Mouse (Mus musculus): ENCODE measurements at regions not wholly inside any gene's neighbourhood (a gene's known extent, or its start where the extent isn't known, plus 50 kb on each side); places are given as distances from the start of the nearest gene placed in this dataset.

DNA sequence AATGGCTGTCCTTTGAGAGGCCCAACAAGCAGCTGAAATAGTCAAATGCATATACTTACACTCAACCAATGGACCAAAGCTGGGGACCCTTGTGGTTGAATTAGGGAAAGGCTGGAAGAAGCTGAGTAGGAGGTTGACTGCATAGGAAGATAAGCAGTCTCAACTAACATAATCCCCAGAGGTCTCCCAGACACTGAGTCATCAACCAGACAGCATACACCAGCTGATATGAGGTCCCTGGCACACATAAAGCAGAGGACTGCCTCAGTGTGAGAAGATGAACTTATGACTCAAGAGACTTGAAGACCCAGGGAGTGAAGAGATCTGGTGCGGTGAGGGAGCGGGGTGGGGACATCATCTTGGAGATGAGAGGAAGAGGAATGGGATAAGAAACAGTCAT is 863.8 kb downstream of the Nap1l3 start:
- no peak for DNase-seq

DNA sequence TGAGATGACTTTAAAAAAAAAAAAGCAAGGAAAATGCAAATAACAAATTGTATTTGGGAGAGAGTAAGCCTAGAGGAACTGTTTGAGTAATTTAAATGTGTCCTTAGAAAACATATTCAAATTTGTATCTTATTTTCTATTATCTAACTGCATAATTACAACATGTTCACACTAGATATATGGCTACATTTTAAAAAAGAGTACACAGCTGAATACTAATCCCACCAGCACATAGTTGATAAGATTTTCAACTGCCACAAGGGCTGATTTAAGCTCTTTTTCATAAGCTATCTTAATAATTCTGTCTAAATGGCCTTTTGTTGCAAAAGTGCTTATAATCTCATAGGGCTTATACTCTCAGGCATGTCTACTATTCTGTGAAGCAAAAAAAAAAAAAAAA is 877.4 kb downstream of the Nap1l3 start:
- no peak for DNase-seq

DNA sequence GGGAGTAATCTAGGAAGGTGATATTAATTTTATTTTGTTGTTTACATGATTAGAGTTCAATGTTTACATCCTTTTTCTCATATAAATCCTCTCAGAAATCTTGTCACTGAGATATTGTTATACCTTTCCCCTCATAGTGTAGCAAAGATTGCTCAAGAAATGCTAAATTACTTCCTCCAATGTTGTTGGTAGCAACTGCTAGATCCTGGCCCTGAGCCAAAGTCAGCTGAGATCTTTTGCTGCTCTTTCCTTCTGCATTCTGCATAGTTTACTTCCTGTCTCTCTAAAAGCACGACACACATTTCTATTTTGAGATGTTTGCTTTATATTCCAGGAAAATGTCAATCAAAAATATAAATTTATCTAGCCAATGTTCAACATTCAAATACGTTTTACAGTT is 899.5 kb downstream of the Nap1l3 start:
- peak in 1 of 2 experiments; percentile 5 for DNase-seq

DNA sequence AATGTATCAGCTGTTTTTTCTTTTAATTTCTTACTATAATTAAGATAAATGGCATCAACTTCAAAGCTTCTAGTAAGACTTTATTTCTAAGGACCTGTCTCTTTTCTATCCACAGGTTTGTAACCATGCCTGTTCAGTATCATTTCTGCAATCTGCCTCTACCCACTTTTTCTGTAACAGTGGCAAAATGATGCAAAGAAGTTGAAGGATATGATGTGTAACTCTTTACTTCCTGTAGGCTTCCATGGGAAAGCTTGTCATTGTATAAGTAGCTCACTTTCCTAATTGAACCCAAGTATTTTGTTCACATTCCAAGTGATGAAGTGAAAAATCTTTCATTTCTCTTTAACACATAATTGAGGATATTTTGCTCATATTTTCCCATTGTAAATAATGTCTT is 900.0 kb downstream of the Nap1l3 start:
- DNase-seq = no peak

DNA sequence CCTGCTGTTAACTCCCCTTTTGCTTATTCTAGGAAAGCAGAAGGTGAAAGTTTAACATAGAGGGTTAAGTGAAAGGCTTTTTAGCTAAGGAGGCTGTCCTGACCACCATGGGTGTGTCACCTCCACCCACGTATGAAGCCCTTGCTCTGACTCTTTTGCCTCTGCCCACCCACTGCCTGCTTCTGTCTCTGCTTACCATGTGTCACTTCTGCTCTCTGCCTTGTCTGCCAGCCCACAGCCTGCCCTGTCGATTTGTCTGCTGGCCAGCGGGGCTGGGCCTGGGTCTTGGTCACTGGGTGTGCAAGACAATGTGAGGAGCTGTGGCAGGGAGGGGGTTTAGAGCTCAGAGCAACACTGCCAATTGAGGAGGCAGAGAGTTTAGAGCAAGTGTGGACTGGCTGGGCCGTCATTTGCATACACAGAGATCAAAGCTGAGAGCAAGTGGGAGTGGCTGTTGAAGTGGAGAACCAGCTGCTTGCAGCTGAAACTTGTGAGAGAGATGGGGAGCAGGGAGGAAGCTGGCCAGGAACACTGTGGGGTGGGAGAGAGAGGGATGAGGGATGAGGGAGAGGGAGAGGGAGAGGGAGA is 917.7 kb downstream of the Nap1l3 start:
- DNase-seq = no peak

DNA sequence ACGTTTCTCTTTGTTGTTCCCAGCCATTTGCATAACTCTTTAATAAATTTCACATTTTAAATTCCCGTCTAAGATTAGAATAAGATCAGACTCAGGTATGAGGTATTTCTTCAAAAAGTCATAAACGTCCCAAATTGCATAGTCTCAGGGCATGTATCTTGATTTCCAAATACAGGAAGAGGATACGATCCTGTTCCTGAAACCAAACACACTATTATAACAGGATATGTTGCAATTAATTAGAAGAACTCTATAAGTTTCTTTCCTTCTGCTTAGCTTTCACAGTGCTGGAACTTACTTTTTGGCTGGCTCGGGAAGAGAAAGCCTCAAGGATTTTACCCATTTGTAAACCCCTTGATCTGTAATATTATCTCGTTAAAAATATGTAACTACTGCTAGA is 968.1 kb downstream of the Nap1l3 start:
- DNase-seq = no peak

Measured in kidney, postnatal 36 days (tissue).